ENCODE assay signal across 26 mouse cellular contexts in genomic region chr4:87702834-87703233, GRCm38 (mm10).
DNase-seq lines count a peak whose midpoint lies in the region; ATAC-seq and TF ChIP-seq lines count a peak whose summit lies in the region.
"Had no signal": no experiment of that assay in that cellular context is flagged by ENCODE, and none has a peak within 500 bp of the region (broad histone marks: within the 10 kb centered on the region; RNA-seq: fewer than 3 reads in every experiment).

No protein-coding gene starts in this region.

- no peak overlapping the region for H3K27ac ChIP-seq in hindbrain, embryonic 14.5 days
- no peak overlapping the region for H3K27ac ChIP-seq in hindbrain, embryonic 10.5 days
- 0 out of 2 replicates have a peak overlapping the region, but pooled peaks have one; percentile 7 for H3K27ac ChIP-seq in neural tube, embryonic 12.5 days
- no peak overlapping the region for H3K27ac ChIP-seq in forebrain, embryonic 16.5 days (ENCODE audit: low read length)
- H3K27ac ChIP-seq in liver, postnatal 0 days (ENCODE audit: low read depth): no peak overlapping the region
- no peak overlapping the region for H3K27ac ChIP-seq in midbrain, embryonic 13.5 days
- H3K27ac ChIP-seq: gastrocnemius, adult 2 months; heart, adult 2 months; liver, embryonic 13.5 days; macrophage had no signal

- H3K27me3 ChIP-seq in hindbrain, embryonic 14.5 days (ENCODE audit: control insufficient read depth, insufficient read depth, low read length): no peaks in the 10 kb centered on the region
- 0 out of 2 replicates have a peak, but pooled peaks cover 8% of the 10 kb centered on the region for H3K27me3 ChIP-seq in hindbrain, embryonic 10.5 days (ENCODE audit: insufficient read depth, poor library complexity, severe bottlenecking)
- H3K27me3 ChIP-seq in neural tube, embryonic 12.5 days (replicated peaks): no peaks in the 10 kb centered on the region
- no peaks in the 10 kb centered on the region for H3K27me3 ChIP-seq in forebrain, embryonic 16.5 days (replicated peaks; ENCODE audit: control insufficient read depth, insufficient read depth, low read length)
- H3K27me3 ChIP-seq in liver, postnatal 0 days (ENCODE audit: insufficient read depth, low read length): no peaks in the 10 kb centered on the region
- H3K27me3 ChIP-seq in midbrain, embryonic 13.5 days: no peaks in the 10 kb centered on the region
- H3K27me3 ChIP-seq: heart, embryonic 12.5 days; liver, embryonic 13.5 days had no signal

- WGBS in hindbrain, embryonic 14.5 days: 41% methylated on average over 4 of the region's 4 CpGs
- WGBS in hindbrain, embryonic 10.5 days: 65% methylated on average over 4 of the region's 4 CpGs
- 39% methylated on average over 4 of the region's 4 CpGs for WGBS in neural tube, embryonic 12.5 days
- WGBS in forebrain, embryonic 16.5 days: 18% methylated on average over 4 of the region's 4 CpGs
- WGBS in liver, postnatal 0 days (ENCODE audit: insufficient replicate concordance): 80% methylated on average over 4 of the region's 4 CpGs
- 40% methylated on average over 4 of the region's 4 CpGs for WGBS in midbrain, embryonic 13.5 days

- peaks cover 6% of the 10 kb centered on the region; the same call in 1 of the 2 replicates for H3K9me3 ChIP-seq in hindbrain, embryonic 14.5 days (ENCODE audit: control insufficient read depth, low read length)
- 0 out of 2 replicates have a peak, but pooled peaks cover 4% of the 10 kb centered on the region for H3K9me3 ChIP-seq in hindbrain, embryonic 10.5 days
- H3K9me3 ChIP-seq in neural tube, embryonic 12.5 days: no peaks in the 10 kb centered on the region
- H3K9me3 ChIP-seq in forebrain, embryonic 16.5 days (ENCODE audit: control insufficient read depth, low read length): no peaks in the 10 kb centered on the region
- H3K9me3 ChIP-seq in liver, postnatal 0 days (ENCODE audit: low read length): no peaks in the 10 kb centered on the region
- H3K9me3 ChIP-seq in midbrain, embryonic 13.5 days: no peaks in the 10 kb centered on the region
- H3K9me3 ChIP-seq: liver, embryonic 13.5 days had no signal

- H3K4me1 ChIP-seq in hindbrain, embryonic 14.5 days (replicated peaks; ENCODE audit: control insufficient read depth, insufficient read depth, low read length): no peaks in the 10 kb centered on the region
- H3K4me1 ChIP-seq in hindbrain, embryonic 10.5 days (replicated peaks): peaks cover 29% of the 10 kb centered on the region
- H3K4me1 ChIP-seq in neural tube, embryonic 12.5 days: peaks cover 15% of the 10 kb centered on the region
- H3K4me1 ChIP-seq in forebrain, embryonic 16.5 days (replicated peaks; ENCODE audit: control insufficient read depth, insufficient read depth, low read length): no peaks in the 10 kb centered on the region
- H3K4me1 ChIP-seq in liver, postnatal 0 days (ENCODE audit: insufficient read depth): no peaks in the 10 kb centered on the region
- H3K4me1 ChIP-seq in midbrain, embryonic 13.5 days (replicated peaks): peaks cover 12% of the 10 kb centered on the region
- H3K4me1 ChIP-seq: liver, embryonic 13.5 days had no signal

- no peak overlapping the region for H3K4me2 ChIP-seq in hindbrain, embryonic 14.5 days (replicated peaks)
- no peak overlapping the region for H3K4me2 ChIP-seq in neural tube, embryonic 12.5 days (replicated peaks)
- no peak overlapping the region for H3K4me2 ChIP-seq in forebrain, embryonic 16.5 days (ENCODE audit: low read length)
- H3K4me2 ChIP-seq in liver, postnatal 0 days (ENCODE audit: low read depth, low read length): no peak overlapping the region
- no peak overlapping the region for H3K4me2 ChIP-seq in midbrain, embryonic 13.5 days (replicated peaks)
- H3K4me2 ChIP-seq: heart, embryonic 12.5 days; liver, embryonic 13.5 days had no signal

- no peak for TF ChIP-seq CTCF in liver, postnatal 0 days (IDR thresholded peaks at IDR 0.05; ENCODE audit: low read depth)

- ATAC-seq in hindbrain, embryonic 14.5 days (ENCODE audit: low FRiP score): peak; percentile 64; the same call in 1 of the 2 replicates
- ATAC-seq in neural tube, embryonic 12.5 days (ENCODE audit: low FRiP score, low read depth): peak; percentile 68
- peak; percentile 55 for ATAC-seq in forebrain, embryonic 16.5 days
- no peak for ATAC-seq in liver, postnatal 0 days
- ATAC-seq in midbrain, embryonic 13.5 days: no peak
- ATAC-seq: activated CD4-positive, CD25-positive, alpha-beta regulatory T cell, adult 4 months had no signal

- H3K36me3 ChIP-seq in hindbrain, embryonic 14.5 days (replicated peaks; ENCODE audit: control insufficient read depth, insufficient read depth): no peaks in the 10 kb centered on the region
- no peaks in the 10 kb centered on the region for H3K36me3 ChIP-seq in hindbrain, embryonic 10.5 days
- H3K36me3 ChIP-seq in neural tube, embryonic 12.5 days: no peaks in the 10 kb centered on the region
- no peaks in the 10 kb centered on the region for H3K36me3 ChIP-seq in forebrain, embryonic 16.5 days (ENCODE audit: control insufficient read depth, insufficient read depth)
- no peaks in the 10 kb centered on the region for H3K36me3 ChIP-seq in liver, postnatal 0 days (replicated peaks; ENCODE audit: insufficient read depth, low read length)
- H3K36me3 ChIP-seq in midbrain, embryonic 13.5 days: no peaks in the 10 kb centered on the region
- H3K36me3 ChIP-seq: heart, embryonic 12.5 days; liver, embryonic 13.5 days had no signal

- no peak overlapping the region for H3K4me3 ChIP-seq in hindbrain, embryonic 14.5 days (replicated peaks; ENCODE audit: low read length)
- no peak overlapping the region for H3K4me3 ChIP-seq in hindbrain, embryonic 10.5 days
- no peak overlapping the region for H3K4me3 ChIP-seq in neural tube, embryonic 12.5 days
- H3K4me3 ChIP-seq in forebrain, embryonic 16.5 days (replicated peaks; ENCODE audit: low read length): no peak overlapping the region
- H3K4me3 ChIP-seq in liver, postnatal 0 days (ENCODE audit: low read depth, low read length): no peak overlapping the region
- H3K4me3 ChIP-seq in midbrain, embryonic 13.5 days (replicated peaks): no peak overlapping the region
- H3K4me3 ChIP-seq: gastrocnemius, adult 2 months; heart, adult 2 months; heart, embryonic 12.5 days; liver, embryonic 13.5 days had no signal

- no peak for DNase-seq in hindbrain, embryonic 14.5 days (ENCODE audit: low spot score)
- no peak for DNase-seq in hindbrain, embryonic 10.5 days (ENCODE audit: low spot score)
- no peak for DNase-seq in neural tube, embryonic 10.5 days (ENCODE audit: extremely low spot score, low spot score)
- no peak for DNase-seq in liver, postnatal 0 days
- DNase-seq: adrenal gland, adult 2 months; adrenal gland, postnatal 36 days; B cell, adult 2 months; cerebellum, adult 8-10 months; cerebellum, postnatal 36 days; gastrocnemius, adult 2 months; heart, adult 2 months; kidney, adult 2 months; layer of hippocampus, postnatal 36 days; left cerebral cortex, postnatal 4 days; liver, embryonic 13.5 days; lung, adult 2 months; lung, postnatal 10 days; midbrain, embryonic 14.5 days; right cerebral cortex, postnatal 14 days; thymus, postnatal 4 days had no signal

- H3K9ac ChIP-seq in hindbrain, embryonic 14.5 days: no peak overlapping the region
- no peak overlapping the region for H3K9ac ChIP-seq in neural tube, embryonic 12.5 days
- H3K9ac ChIP-seq in forebrain, embryonic 16.5 days (replicated peaks; ENCODE audit: low read depth, low read length): no peak overlapping the region
- no peak overlapping the region for H3K9ac ChIP-seq in liver, postnatal 0 days (replicated peaks)
- no peak overlapping the region for H3K9ac ChIP-seq in midbrain, embryonic 13.5 days (replicated peaks)
- H3K9ac ChIP-seq: heart, embryonic 12.5 days; liver, embryonic 13.5 days had no signal

- TF ChIP-seq EP300 in liver, postnatal 0 days (IDR thresholded peaks at IDR 0.05; ENCODE audit: low read depth): no peak

Comparison
In these comparisons a context has a peak if more than half of its experiments do, and no peak if none do; other contexts are left out.
1. ATAC-seq: peak in hindbrain, embryonic 14.5 days (single experiment), neural tube, embryonic 12.5 days (single experiment) and forebrain, embryonic 16.5 days (single experiment); none in liver, postnatal 0 days (single experiment) and midbrain, embryonic 13.5 days (single experiment).